Mouse (Mus musculus) forebrain, embryonic 16.5 days (tissue): ENCODE results near the gene Arid1b. TPM values are rescaled to one million over a fixed set of nuclear protein-coding genes. Genes with fewer than 3 reads are reported as not detected.
A peak's percentile ranks its signal among the peaks of the same experiment; 100 is the strongest.

Source experiments
- ATAC-seq: fragments of 200-750 bp; cut with Nextera tagmentation; 2 replicates; pipeline ENCODE4 v1.8.0; 2017; ENCODE audit warnings: mild to moderate bottlenecking, moderate library complexity
- H3K27ac ChIP-seq: fragments of 300-500 bp; sonication (generic); 2 replicates; pipeline ENCODE4 v1.5.1; 2014; ENCODE audit warnings: low read length, control low read depth
- H3K27me3 ChIP-seq: fragments of 300-500 bp; sonication (generic); replicated peaks from 2 replicates; pipeline ENCODE4 v1.6.1; 2014; ENCODE audit warnings: low read length; ENCODE audit not compliant: control insufficient read depth, insufficient read depth
- H3K36me3 ChIP-seq: fragments of 300-500 bp; sonication (generic); 2 replicates; pipeline ENCODE4 v1.6.1; 2014; ENCODE audit not compliant: control insufficient read depth, insufficient read depth
- H3K4me1 ChIP-seq: fragments of 300-500 bp; sonication (generic); replicated peaks from 2 replicates; pipeline ENCODE4 v1.6.1; 2014; ENCODE audit warnings: low read length; ENCODE audit not compliant: control insufficient read depth, insufficient read depth
- H3K4me2 ChIP-seq: fragments of 300-500 bp; sonication (generic); 2 replicates; pipeline ENCODE4 v1.6.1; 2014; ENCODE audit warnings: mild to moderate bottlenecking, low read length, control low read depth
- H3K4me3 ChIP-seq: fragments of 300-500 bp; sonication (generic); replicated peaks from 2 replicates; pipeline ENCODE4 v1.5.1; 2014; ENCODE audit warnings: mild to moderate bottlenecking, low read length, control low read depth
- H3K9ac ChIP-seq: fragments of 300-500 bp; sonication (generic); replicated peaks from 2 replicates; pipeline ENCODE4 v1.6.1; 2014; ENCODE audit warnings: low read depth, low read length, control low read depth
- H3K9me3 ChIP-seq: fragments of 300-500 bp; sonication (generic); 2 replicates; pipeline ENCODE4 v1.6.1; 2016; ENCODE audit warnings: low read length; ENCODE audit not compliant: control insufficient read depth
- WGBS: fragments of 180-500 bp; shearing (Covaris S2); extraction: QIAGEN DNeasy Blood & Tissue Kit; methylation state at CpG from one replicate; pipeline ENCODE4 v1.1.7; 2014; 5-methylcytosine and 5-hydroxymethylcytosine counted together
- polyA plus RNA-seq: library from polyadenylated mRNA; unstranded; fragments of >200 nt; fragmentation: Nextera tagmentation; extraction: Ambion mirVana; gene quantifications from 2 replicates; pipeline ENCODE4 v1.2.1, GENCODE M21; 2015

Gene Arid1b
- polyA plus RNA-seq, 1 experiment from 2014 or later = 15.1 TPM

DNA sequence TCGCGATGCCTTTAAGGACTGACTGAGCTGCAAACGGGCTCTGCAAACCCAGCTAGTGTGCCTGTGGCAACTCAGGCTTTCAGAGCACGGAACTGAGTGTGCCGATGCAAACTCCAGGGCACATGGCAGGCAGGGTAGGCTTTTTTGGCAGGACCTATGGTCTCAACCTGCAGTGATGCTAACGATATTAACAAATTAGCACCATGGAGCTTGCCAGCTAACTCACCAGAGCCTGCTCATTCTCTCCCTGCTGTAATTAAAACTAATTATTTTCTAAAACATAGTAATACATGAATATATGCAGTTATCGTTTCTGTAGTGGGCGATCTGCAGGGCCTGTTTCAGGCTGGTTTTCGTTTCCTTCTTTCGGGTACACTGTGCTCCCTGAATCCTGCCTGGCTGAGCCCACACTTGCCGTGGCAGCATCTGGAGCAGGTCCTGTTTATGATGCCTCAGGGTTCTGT lies 316.3 kb downstream of the Arid1b start:
- H3K36me3 ChIP-seq = peaks cover 2% of the 10 kb centered on the region; the same call in 1 of the 2 replicates
- H3K4me3 ChIP-seq = no peak overlapping the region
- peak; percentile 89 for ATAC-seq
- 12% methylated on average over 11 of the region's 11 CpGs for WGBS
- peaks cover 38% of the 10 kb centered on the region for H3K4me1 ChIP-seq
- peak overlapping the region; percentile 82 for H3K27ac ChIP-seq
- peak overlapping the region; percentile 7; the same call in 1 of the 2 replicates for H3K4me2 ChIP-seq
- H3K9ac ChIP-seq = peak overlapping the region; percentile 43; the same call in 1 of the 2 replicates
- H3K27me3 ChIP-seq = no peaks in the 10 kb centered on the region
- H3K9me3 ChIP-seq = no peaks in the 10 kb centered on the region

- H3K4me1 ChIP-seq = peaks cover 38% of the 10 kb centered on the region
- no peaks in the 10 kb centered on the region for H3K27me3 ChIP-seq
- no peak for ATAC-seq
- 78% methylated on average over 7 of the region's 7 CpGs for WGBS
- peak overlapping the region; percentile 82 for H3K27ac ChIP-seq
- no peak overlapping the region for H3K4me2 ChIP-seq
- no peaks in the 10 kb centered on the region for H3K9me3 ChIP-seq
- peaks cover 2% of the 10 kb centered on the region; the same call in 1 of the 2 replicates for H3K36me3 ChIP-seq
- H3K4me3 ChIP-seq = no peak overlapping the region
- no peak overlapping the region for H3K9ac ChIP-seq
Measured at GRCm38 (mm10) chr17:5311062-5311461, 316.9 kb downstream of the Arid1b start.

GRCm38 (mm10) chr17:5312307-5312706 lies 318.2 kb downstream of the Arid1b start:
- ATAC-seq = no peak
- H3K9me3 ChIP-seq = no peaks in the 10 kb centered on the region
- no peak overlapping the region for H3K4me2 ChIP-seq
- no peak overlapping the region for H3K4me3 ChIP-seq
- peaks cover 38% of the 10 kb centered on the region for H3K4me1 ChIP-seq
- H3K27ac ChIP-seq = no peak overlapping the region
- peaks cover 2% of the 10 kb centered on the region; the same call in 1 of the 2 replicates for H3K36me3 ChIP-seq
- no peak overlapping the region for H3K9ac ChIP-seq
- WGBS = 50% methylated on average over 5 of the region's 5 CpGs
- H3K27me3 ChIP-seq = no peaks in the 10 kb centered on the region

DNA sequence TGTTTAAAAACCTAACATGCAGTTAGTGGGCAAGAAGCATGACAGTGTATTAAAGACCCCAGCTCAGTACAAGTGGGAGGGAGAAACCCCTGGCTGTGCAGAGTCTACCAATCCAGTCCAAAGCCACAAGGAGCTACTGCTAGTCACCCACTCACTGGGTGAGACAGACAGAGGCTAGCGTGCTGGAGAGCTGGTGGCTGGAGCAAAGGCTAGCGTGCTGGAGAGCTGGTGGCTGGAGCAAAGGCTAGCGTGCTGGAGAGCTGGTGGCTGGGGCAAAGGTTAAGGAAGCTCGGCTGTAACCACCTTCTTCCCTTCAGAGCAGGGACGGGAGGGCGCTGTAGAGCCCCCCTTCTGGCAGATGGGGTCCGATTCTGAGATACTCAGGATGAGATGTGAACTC lies 320.6 kb downstream of the Arid1b start:
- Histone ChIP-seq H3K36me3 (peaks cover 5% of the 10 kb centered on the region; the same call in 1 of the 2 replicates), H3K27ac (no peak overlapping the region), H3K9me3 (no peaks in the 10 kb centered on the region), H3K4me3 (no peak overlapping the region), H3K9ac (no peak overlapping the region), H3K4me1 (peaks cover 25% of the 10 kb centered on the region), H3K27me3 (no peaks in the 10 kb centered on the region), H3K4me2 (no peak overlapping the region)
- ATAC-seq = no peak
- WGBS = 52% methylated on average over 7 of the region's 7 CpGs

GRCm38 (mm10) chr17:5316489-5316888 lies 322.4 kb downstream of the Arid1b start:
- Histone ChIP-seq H3K36me3 (peaks cover 11% of the 10 kb centered on the region; the same call in 1 of the 2 replicates), H3K27ac (no peak overlapping the region), H3K9ac (no peak overlapping the region), H3K4me1 (peaks cover 8% of the 10 kb centered on the region), H3K4me3 (no peak overlapping the region), H3K27me3 (no peaks in the 10 kb centered on the region), H3K4me2 (no peak overlapping the region), H3K9me3 (no peaks in the 10 kb centered on the region)
- WGBS = 92% methylated on average over 7 of the region's 7 CpGs
- ATAC-seq = no peak

DNA sequence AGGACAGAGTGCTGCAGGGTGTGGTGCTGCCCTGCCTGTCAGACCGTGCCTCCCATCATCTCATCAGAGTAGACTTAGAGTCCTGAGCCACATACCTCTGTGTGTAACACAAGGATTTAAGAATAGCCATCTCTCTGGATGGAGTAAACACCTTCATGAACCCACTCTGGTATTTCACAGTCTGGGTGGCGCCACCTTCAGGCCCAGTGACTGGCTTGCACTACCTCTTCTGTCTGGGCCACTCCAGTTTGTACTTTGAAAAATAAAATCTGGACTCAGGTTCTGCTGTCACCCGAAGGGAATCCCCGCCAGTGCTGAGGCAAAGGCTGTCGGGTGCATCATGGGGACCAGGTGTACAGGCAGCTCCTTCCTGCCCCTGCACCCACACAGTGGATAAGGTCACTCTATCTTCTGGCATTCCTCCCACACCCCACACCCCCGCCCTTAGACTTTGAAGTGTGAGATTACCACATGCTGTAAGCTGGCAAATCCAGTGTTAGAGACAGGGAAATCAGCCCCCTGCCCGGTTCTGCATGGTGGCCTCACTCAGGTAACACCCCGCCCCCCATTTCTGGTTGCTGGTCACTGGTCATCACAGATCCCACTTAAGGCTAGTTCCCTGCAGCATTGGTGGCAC lies 327.6 kb downstream of the Arid1b start:
- no peak for ATAC-seq
- Histone ChIP-seq H3K27me3 (no peaks in the 10 kb centered on the region), H3K9ac (no peak overlapping the region), H3K27ac (no peak overlapping the region), H3K36me3 (peaks cover 14% of the 10 kb centered on the region; the same call in 1 of the 2 replicates), H3K4me3 (no peak overlapping the region), H3K9me3 (no peaks in the 10 kb centered on the region), H3K4me2 (no peak overlapping the region), H3K4me1 (peaks cover 24% of the 10 kb centered on the region)
- 79% methylated on average over 8 of the region's 8 CpGs for WGBS

GRCm38 (mm10) chr17:5322594-5322993 lies 328.5 kb downstream of the Arid1b start:
- H3K4me2 ChIP-seq = no peak overlapping the region
- 70% methylated on average over 9 of the region's 9 CpGs for WGBS
- ATAC-seq = no peak
- no peak overlapping the region for H3K4me3 ChIP-seq
- no peak overlapping the region for H3K27ac ChIP-seq
- H3K27me3 ChIP-seq = no peaks in the 10 kb centered on the region
- no peaks in the 10 kb centered on the region for H3K9me3 ChIP-seq
- no peak overlapping the region for H3K9ac ChIP-seq
- peaks cover 17% of the 10 kb centered on the region; the same call in 1 of the 2 replicates for H3K36me3 ChIP-seq
- peaks cover 30% of the 10 kb centered on the region for H3K4me1 ChIP-seq

- WGBS = 10% methylated on average over 1 of the region's 1 CpGs
- Histone ChIP-seq H3K36me3 (peaks cover 22% of the 10 kb centered on the region), H3K27ac (peak overlapping the region; percentile 71)
Measured at GRCm38 (mm10) chr17:5323746-5324145, 329.6 kb downstream of the Arid1b start.

DNA sequence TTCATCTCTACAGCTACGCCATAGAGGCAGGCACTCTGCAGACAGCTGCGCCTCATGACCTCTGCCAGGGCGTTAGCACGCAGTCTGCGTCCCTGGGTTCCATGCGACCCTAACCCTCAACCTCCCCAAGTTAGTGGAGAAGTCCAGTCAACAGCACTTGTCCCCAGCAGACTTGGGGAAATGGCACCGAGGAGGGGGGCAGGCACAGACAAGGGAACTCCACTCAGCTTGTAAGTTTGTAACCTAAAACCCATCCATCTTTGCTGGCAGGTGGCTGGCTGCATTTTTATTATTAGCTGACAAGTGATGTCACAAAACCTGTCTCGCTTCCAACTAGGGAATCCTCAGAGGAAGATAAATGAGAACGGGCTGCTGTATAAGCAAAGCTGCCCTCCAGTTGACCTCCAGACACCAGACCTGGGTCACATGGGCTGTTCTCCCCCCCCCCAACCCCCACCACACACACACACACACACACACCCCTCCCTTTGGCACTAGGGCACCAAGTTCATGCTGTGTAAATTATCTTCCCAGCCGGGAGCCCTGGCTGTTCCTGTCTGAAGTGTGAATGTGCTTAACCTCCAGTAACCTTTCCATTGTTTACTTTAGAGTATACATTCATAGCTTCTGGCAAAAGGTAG lies 330.2 kb downstream of the Arid1b start:
- Histone ChIP-seq H3K4me2 (no peak overlapping the region), H3K4me1 (peaks cover 37% of the 10 kb centered on the region), H3K9ac (no peak overlapping the region), H3K27me3 (no peaks in the 10 kb centered on the region), H3K9me3 (no peaks in the 10 kb centered on the region), H3K36me3 (peaks cover 22% of the 10 kb centered on the region), H3K4me3 (no peak overlapping the region), H3K27ac (peak overlapping the region; percentile 71)
- 18% methylated on average over 10 of the region's 10 CpGs for WGBS
- ATAC-seq = peak; percentile 39

More at GRCm38 (mm10) chr17:5323746-5324145, 329.6 kb downstream of the Arid1b start:
- no peak overlapping the region for H3K4me3 ChIP-seq
- H3K9me3 ChIP-seq = no peaks in the 10 kb centered on the region
- no peak for ATAC-seq
- no peak overlapping the region for H3K4me2 ChIP-seq
- no peak overlapping the region for H3K9ac ChIP-seq
- no peaks in the 10 kb centered on the region for H3K27me3 ChIP-seq
- H3K4me1 ChIP-seq = peaks cover 37% of the 10 kb centered on the region
